Mouse (Mus musculus): ENCODE data around the gene Hist1h2ag. TPM values are rescaled to one million over a fixed set of nuclear protein-coding genes. Genes with fewer than 3 reads are reported as not detected.
A peak's percentile ranks its signal among the peaks of the same experiment; 100 is the strongest.

Gene Hist1h2ag
- polyA plus RNA-seq, 1 experiment from 2014 or later, result 82.2 TPM

- no peaks in the 10 kb centered on the region for H3K9me3 ChIP-seq (ENCODE audit: low read depth, low read length)
- no peak overlapping the region for H3K4me3 ChIP-seq (ENCODE audit: low read depth, low read length)
- TF ChIP-seq CTCF (IDR thresholded peaks at IDR 0.05; ENCODE audit: low read depth), result no peak
- no peak overlapping the region for H3K9ac ChIP-seq
- no peak for ATAC-seq (ENCODE audit: insufficient read depth)
- no peaks in the 10 kb centered on the region; the same call in 1 of the 2 replicates for H3K4me1 ChIP-seq (ENCODE audit: insufficient read depth)
- no peak overlapping the region for H3K27ac ChIP-seq (ENCODE audit: low read depth)
- H3K4me2 ChIP-seq, result no peak overlapping the region
- no peak for DNase-seq
- H3K36me3 ChIP-seq (ENCODE audit: insufficient read depth), result no peaks in the 10 kb centered on the region
- peaks cover 69% of the 10 kb centered on the region for H3K27me3 ChIP-seq (ENCODE audit: insufficient read depth, low read length)
- 26% methylated on average over 3 of the region's 3 CpGs for WGBS
These were observed 44.3 kb downstream of the Hist1h2ag start for GRCm38 (mm10) chr13:21998412-21998811.

- DNase-seq, result no peak
- no peaks in the 10 kb centered on the region; the same call in 1 of the 2 replicates for H3K4me1 ChIP-seq (ENCODE audit: insufficient read depth)
- H3K4me2 ChIP-seq, result peak overlapping the region; percentile 79
- TF ChIP-seq CTCF (IDR thresholded peaks at IDR 0.05; ENCODE audit: low read depth), result no peak
- H3K4me3 ChIP-seq (ENCODE audit: low read depth, low read length), result peak overlapping the region; percentile 45; the same call in 1 of the 2 replicates
- H3K9me3 ChIP-seq (ENCODE audit: low read depth, low read length), result no peaks in the 10 kb centered on the region
- H3K27me3 ChIP-seq (ENCODE audit: insufficient read depth, low read length), result peaks cover 63% of the 10 kb centered on the region
- WGBS, result 6% methylated on average over 4 of the region's 4 CpGs
- no peak for ATAC-seq (ENCODE audit: insufficient read depth)
- no peak overlapping the region for H3K27ac ChIP-seq (ENCODE audit: low read depth)
- no peak overlapping the region for H3K9ac ChIP-seq
- no peaks in the 10 kb centered on the region for H3K36me3 ChIP-seq (ENCODE audit: insufficient read depth)
These were observed 44.9 kb downstream of the Hist1h2ag start for GRCm38 (mm10) chr13:21997821-21998220.

- no peaks in the 10 kb centered on the region for H3K36me3 ChIP-seq (ENCODE audit: insufficient read depth)
- no peaks in the 10 kb centered on the region for H3K9me3 ChIP-seq (ENCODE audit: low read depth, low read length)
- no peaks in the 10 kb centered on the region; the same call in 1 of the 2 replicates for H3K4me1 ChIP-seq (ENCODE audit: insufficient read depth)
- peak overlapping the region; percentile 45 for H3K4me3 ChIP-seq (ENCODE audit: low read depth, low read length)
- peak overlapping the region; percentile 79 for H3K4me2 ChIP-seq
- ATAC-seq (ENCODE audit: insufficient read depth), result no peak
- H3K9ac ChIP-seq, result no peak overlapping the region
- peaks cover 63% of the 10 kb centered on the region for H3K27me3 ChIP-seq (ENCODE audit: insufficient read depth, low read length)
- DNase-seq, result peak; percentile 13
- no peak overlapping the region for H3K27ac ChIP-seq (ENCODE audit: low read depth)
- 1% methylated on average over 21 of the region's 21 CpGs for WGBS
- TF ChIP-seq CTCF (IDR thresholded peaks at IDR 0.05; ENCODE audit: low read depth), result no peak
These were observed 45.4 kb downstream of the Hist1h2ag start for GRCm38 (mm10) chr13:21997201-21997820.

GRCm38 (mm10) chr13:21996840-21997185, 45.9 kb downstream of the Hist1h2ag start:
- TF ChIP-seq CTCF (IDR thresholded peaks at IDR 0.05; ENCODE audit: low read depth), result no peak
- under 1% methylated on average over 13 of the region's 13 CpGs for WGBS
- Histone ChIP-seq H3K4me2 (peak overlapping the region; percentile 79), H3K36me3 (ENCODE audit: insufficient read depth) (no peaks in the 10 kb centered on the region), H3K4me3 (ENCODE audit: low read depth, low read length) (peak overlapping the region; percentile 45), H3K27me3 (ENCODE audit: insufficient read depth, low read length) (peaks cover 61% of the 10 kb centered on the region), H3K4me1 (ENCODE audit: insufficient read depth) (no peaks in the 10 kb centered on the region; the same call in 1 of the 2 replicates), H3K9me3 (ENCODE audit: low read depth, low read length) (no peaks in the 10 kb centered on the region), H3K27ac (ENCODE audit: low read depth) (no peak overlapping the region), H3K9ac (no peak overlapping the region)
- no peak for ATAC-seq (ENCODE audit: insufficient read depth)
- DNase-seq, result no peak

GRCm38 (mm10) chr13:21996101-21996839, 46.5 kb downstream of the Hist1h2ag start:
- no peak overlapping the region for H3K27ac ChIP-seq (ENCODE audit: low read depth)
- peak overlapping the region; percentile 45 for H3K4me3 ChIP-seq (ENCODE audit: low read depth, low read length)
- H3K36me3 ChIP-seq (ENCODE audit: insufficient read depth), result no peaks in the 10 kb centered on the region
- peak; percentile 82 for DNase-seq
- 2% methylated on average over 12 of the region's 12 CpGs for WGBS
- peak; percentile 66; the same call in 1 of the 2 replicates for ATAC-seq (ENCODE audit: insufficient read depth)
- H3K4me1 ChIP-seq (ENCODE audit: insufficient read depth), result no peaks in the 10 kb centered on the region; the same call in 1 of the 2 replicates
- no peak overlapping the region for H3K9ac ChIP-seq
- H3K27me3 ChIP-seq (ENCODE audit: insufficient read depth, low read length), result peaks cover 57% of the 10 kb centered on the region
- no peaks in the 10 kb centered on the region for H3K9me3 ChIP-seq (ENCODE audit: low read depth, low read length)
- no peak for TF ChIP-seq CTCF (IDR thresholded peaks at IDR 0.05; ENCODE audit: low read depth)
- H3K4me2 ChIP-seq, result peak overlapping the region; percentile 79

- no peaks in the 10 kb centered on the region; the same call in 1 of the 2 replicates for H3K4me1 ChIP-seq (ENCODE audit: insufficient read depth)
- peak overlapping the region; percentile 45 for H3K4me3 ChIP-seq (ENCODE audit: low read depth, low read length)
- no peaks in the 10 kb centered on the region for H3K36me3 ChIP-seq (ENCODE audit: insufficient read depth)
- peak; percentile 33 for TF ChIP-seq CTCF (IDR thresholded peaks at IDR 0.05; ENCODE audit: low read depth)
- ATAC-seq (ENCODE audit: insufficient read depth) (peak; percentile 78), DNase-seq (peak; percentile 77)
- no peaks in the 10 kb centered on the region for H3K9me3 ChIP-seq (ENCODE audit: low read depth, low read length)
- peak overlapping the region; percentile 79 for H3K4me2 ChIP-seq
- WGBS, result under 1% methylated on average over 21 of the region's 21 CpGs
- no peak overlapping the region for H3K27ac ChIP-seq (ENCODE audit: low read depth)
- H3K9ac ChIP-seq, result 0 out of 2 replicates have a peak overlapping the region, but pooled peaks have one; percentile 30
- H3K27me3 ChIP-seq (ENCODE audit: insufficient read depth, low read length), result peaks cover 49% of the 10 kb centered on the region
These were observed 47.3 kb downstream of the Hist1h2ag start for GRCm38 (mm10) chr13:21995331-21995914.

GRCm38 (mm10) chr13:21994896-21995295, 47.8 kb downstream of the Hist1h2ag start:
- H3K4me1 ChIP-seq (ENCODE audit: insufficient read depth), result no peaks in the 10 kb centered on the region; the same call in 1 of the 2 replicates
- H3K27ac ChIP-seq (ENCODE audit: low read depth), result no peak overlapping the region
- no peak for ATAC-seq (ENCODE audit: insufficient read depth)
- peak overlapping the region; percentile 79 for H3K4me2 ChIP-seq
- peak overlapping the region; percentile 45 for H3K4me3 ChIP-seq (ENCODE audit: low read depth, low read length)
- no peaks in the 10 kb centered on the region for H3K36me3 ChIP-seq (ENCODE audit: insufficient read depth)
- DNase-seq, result peak; percentile 42
- peaks cover 45% of the 10 kb centered on the region for H3K27me3 ChIP-seq (ENCODE audit: insufficient read depth, low read length)
- no peak for TF ChIP-seq CTCF (IDR thresholded peaks at IDR 0.05; ENCODE audit: low read depth)
- H3K9ac ChIP-seq, result 0 out of 2 replicates have a peak overlapping the region, but pooled peaks have one; percentile 30
- no peaks in the 10 kb centered on the region for H3K9me3 ChIP-seq (ENCODE audit: low read depth, low read length)
- WGBS, result 3% methylated on average over 8 of the region's 8 CpGs

Measured in lung, embryonic 14.5 days (tissue).